Mouse (Mus musculus) forebrain, embryonic 11.5 days (tissue): ENCODE measurements around the gene Tmem143. TPM values are rescaled to one million over a fixed set of nuclear protein-coding genes. Genes with fewer than 3 reads are reported as not detected.
A peak's percentile ranks its signal among the peaks of the same experiment; 100 is the strongest.
"Not testable (repeated sequence)": the region's sequence is repeated elsewhere in the genome, so short reads cannot be mapped to it uniquely, and the experiment has no call there.

Source experiments
- ATAC-seq: fragments of 200-750 bp; cut with Nextera tagmentation; replicated peaks from 2 replicates; pipeline ENCODE4 v1.8.0; 2017; ENCODE audit warnings: moderate TSS enrichment; ENCODE audit not compliant: low FRiP score
- DNase-seq: peaks from one replicate; pipeline ENCODE4 v3.0.0-alpha.2; 2017; ENCODE audit warnings: low spot score
- H3K27ac ChIP-seq: fragments of 300-500 bp; sonication (generic); 2 replicates; pipeline ENCODE4 v1.5.1; 2014; ENCODE audit warnings: low read depth, low read length
- H3K27me3 ChIP-seq: fragments of 300-500 bp; sonication (generic); 2 replicates; pipeline ENCODE4 v1.6.1; 2014; ENCODE audit warnings: mild to moderate bottlenecking, low read length, mixed read lengths; ENCODE audit not compliant: control insufficient read depth, insufficient read depth
- H3K36me3 ChIP-seq: fragments of 300-500 bp; sonication (generic); 2 replicates; pipeline ENCODE4 v1.6.1; 2014; ENCODE audit warnings: mild to moderate bottlenecking, low read length, moderate library complexity, mixed read lengths; ENCODE audit not compliant: control insufficient read depth, insufficient read depth
- H3K4me1 ChIP-seq: fragments of 300-500 bp; sonication (generic); replicated peaks from 2 replicates; pipeline ENCODE4 v1.6.1; 2014; ENCODE audit warnings: low read length, mixed read lengths; ENCODE audit not compliant: control insufficient read depth, insufficient read depth
- H3K4me2 ChIP-seq: fragments of 300-500 bp; sonication (generic); 2 replicates; pipeline ENCODE4 v1.6.1; 2014; ENCODE audit warnings: low read depth, mild to moderate bottlenecking, low read length, moderate library complexity, mixed read lengths; ENCODE audit not compliant: severe bottlenecking
- H3K4me3 ChIP-seq: fragments of 300-500 bp; sonication (generic); 2 replicates; pipeline ENCODE4 v1.5.1; 2014; ENCODE audit warnings: low read depth, low read length
- H3K9ac ChIP-seq: fragments of 300-500 bp; sonication (generic); 2 replicates; pipeline ENCODE4 v1.6.1; 2014; ENCODE audit warnings: low read length
- H3K9me3 ChIP-seq: fragments of 300-500 bp; sonication (generic); 2 replicates; pipeline ENCODE4 v1.6.1; 2016; ENCODE audit warnings: low read length, mixed read lengths; ENCODE audit not compliant: control insufficient read depth
- WGBS: fragments of 180-500 bp; shearing (Covaris S2); extraction: QIAGEN DNeasy Blood & Tissue Kit; methylation state at CpG from one replicate; pipeline ENCODE4 v1.1.7; 2014; 5-methylcytosine and 5-hydroxymethylcytosine counted together
- polyA plus RNA-seq: library from polyadenylated mRNA; unstranded; fragments of >200 nt; fragmentation: Nextera tagmentation; extraction: Ambion mirVana; gene quantifications from 2 replicates; pipeline ENCODE4 v1.2.1, GENCODE M21; 2014

Tmem143 gene
- polyA plus RNA-seq, 1 experiment from 2014 or later: 2.6 TPM

GRCm38 (mm10) chr7:45876895-45877294 lies 19.8 kb upstream of the Tmem143 start:
- no peak for DNase-seq
- H3K4me1 ChIP-seq: peaks cover 6% of the 10 kb centered on the region
- no peak overlapping the region for H3K27ac ChIP-seq
- no peak for ATAC-seq
- H3K9ac ChIP-seq: no peak overlapping the region
- 94% methylated on average over 7 of the region's 7 CpGs for WGBS
- no peaks in the 10 kb centered on the region for H3K9me3 ChIP-seq
- peaks cover 3% of the 10 kb centered on the region; the same call in 1 of the 2 replicates for H3K27me3 ChIP-seq
- H3K4me3 ChIP-seq: no peak overlapping the region
- peaks cover 8% of the 10 kb centered on the region; the same call in 1 of the 2 replicates for H3K36me3 ChIP-seq
- no peak overlapping the region for H3K4me2 ChIP-seq

- not testable (repeated sequence) for H3K4me2 ChIP-seq, H3K27me3 ChIP-seq, DNase-seq, H3K9me3 ChIP-seq, H3K27ac ChIP-seq, ATAC-seq, H3K4me1 ChIP-seq, H3K36me3 ChIP-seq, H3K4me3 ChIP-seq, H3K9ac ChIP-seq
- 94% methylated on average over 1 of the region's 1 CpGs for WGBS
These were observed 18.5 kb upstream of the Tmem143 start, which contains the start of gene Grin2d for GRCm38 (mm10) chr7:45878278-45878677. TSS of gene Grin2d (minus strand) at chr7:45878378.

- H3K9ac ChIP-seq: no peak overlapping the region
- no peak overlapping the region for H3K27ac ChIP-seq
- no peak overlapping the region for H3K4me3 ChIP-seq
- H3K4me2 ChIP-seq: no peak overlapping the region
- H3K27me3 ChIP-seq: no peaks in the 10 kb centered on the region
- peaks cover 8% of the 10 kb centered on the region; the same call in 1 of the 2 replicates for H3K36me3 ChIP-seq
- 95% methylated on average over 4 of the region's 4 CpGs for WGBS
- no peaks in the 10 kb centered on the region for H3K9me3 ChIP-seq
- DNase-seq (no peak), ATAC-seq (no peak)
- no peaks in the 10 kb centered on the region for H3K4me1 ChIP-seq
These were observed 16.2 kb upstream of the Tmem143 start for GRCm38 (mm10) chr7:45880531-45880930.

GRCm38 (mm10) chr7:45881011-45881410 lies 15.7 kb upstream of the Tmem143 start:
- H3K9ac ChIP-seq: no peak overlapping the region
- H3K4me3 ChIP-seq: no peak overlapping the region
- H3K36me3 ChIP-seq: peaks cover 8% of the 10 kb centered on the region; the same call in 1 of the 2 replicates
- no peak overlapping the region for H3K4me2 ChIP-seq
- WGBS: 89% methylated on average over 2 of the region's 2 CpGs
- H3K27ac ChIP-seq: no peak overlapping the region
- H3K4me1 ChIP-seq: no peaks in the 10 kb centered on the region
- DNase-seq (no peak), ATAC-seq (no peak)
- H3K27me3 ChIP-seq: no peaks in the 10 kb centered on the region
- H3K9me3 ChIP-seq: no peaks in the 10 kb centered on the region

- ATAC-seq (no peak), DNase-seq (no peak)
- Histone ChIP-seq H3K4me3 (no peak overlapping the region), H3K27ac (no peak overlapping the region), H3K27me3 (no peaks in the 10 kb centered on the region), H3K4me2 (no peak overlapping the region), H3K9me3 (no peaks in the 10 kb centered on the region), H3K9ac (no peak overlapping the region), H3K36me3 (no peaks in the 10 kb centered on the region), H3K4me1 (0 out of 2 replicates have a peak, but pooled peaks cover 2% of the 10 kb centered on the region)
- WGBS: 65% methylated on average over 3 of the region's 3 CpGs
These were observed 9.5 kb upstream of the Tmem143 start for GRCm38 (mm10) chr7:45887246-45887645.

GRCm38 (mm10) chr7:45892651-45893050 lies 4.1 kb upstream of the Tmem143 start:
- no peaks in the 10 kb centered on the region for H3K36me3 ChIP-seq
- H3K4me1 ChIP-seq: peaks cover 5% of the 10 kb centered on the region; the same call in 1 of the 2 replicates
- no peak for DNase-seq
- WGBS: 87% methylated on average over 2 of the region's 2 CpGs
- H3K27me3 ChIP-seq: no peaks in the 10 kb centered on the region; the same call in 1 of the 2 replicates
- ATAC-seq: no peak
- H3K9me3 ChIP-seq: no peaks in the 10 kb centered on the region
- no peak overlapping the region for H3K4me2 ChIP-seq
- H3K9ac ChIP-seq: no peak overlapping the region
- H3K27ac ChIP-seq: no peak overlapping the region
- no peak overlapping the region for H3K4me3 ChIP-seq

GRCm38 (mm10) chr7:45895931-45896516 lies 717 bp upstream of the Tmem143 start:
- ATAC-seq (peak; percentile 8), DNase-seq (no peak)
- Histone ChIP-seq H3K27ac (no peak overlapping the region), H3K4me1 (peaks cover 5% of the 10 kb centered on the region; the same call in 1 of the 2 replicates), H3K4me2 (peak overlapping the region; percentile 29; the same call in 1 of the 2 replicates), H3K4me3 (peak overlapping the region; percentile 43; the same call in 1 of the 2 replicates), H3K9ac (peak overlapping the region; percentile 16; the same call in 1 of the 2 replicates), H3K27me3 (no peaks in the 10 kb centered on the region; the same call in 1 of the 2 replicates), H3K9me3 (no peaks in the 10 kb centered on the region), H3K36me3 (no peaks in the 10 kb centered on the region)
- 75% methylated on average over 6 of the region's 6 CpGs for WGBS

GRCm38 (mm10) chr7:45897258-45897757 lies 567 bp downstream of the Tmem143 start:
- no peaks in the 10 kb centered on the region for H3K36me3 ChIP-seq
- peak; percentile 54 for ATAC-seq
- H3K9ac ChIP-seq: peak overlapping the region; percentile 70
- no peaks in the 10 kb centered on the region; the same call in 1 of the 2 replicates for H3K27me3 ChIP-seq
- WGBS: under 1% methylated on average over 19 of the region's 19 CpGs
- H3K4me3 ChIP-seq: peak overlapping the region; percentile 43
- peak; percentile 65 for DNase-seq
- H3K4me2 ChIP-seq: peak overlapping the region; percentile 78
- H3K4me1 ChIP-seq: peaks cover 4% of the 10 kb centered on the region; the same call in 1 of the 2 replicates
- no peaks in the 10 kb centered on the region for H3K9me3 ChIP-seq
- peak overlapping the region; percentile 50 for H3K27ac ChIP-seq
